Mouse (Mus musculus) left cerebral cortex, postnatal 14 days (tissue): ENCODE measurements at regions not wholly inside any gene's neighbourhood (a gene's known extent, or its start where the extent isn't known, plus 50 kb on each side); places are given as distances from the start of the nearest gene placed in this dataset.

Source experiments
- DNase-seq, 2 experiments: peaks; one replicate each; pipeline ENCODE4 v3.0.0; 2021 to 2022; ENCODE audit warnings: low spot score in 2 of 2, mixed read lengths in 1 of 2
- intact Hi-C: fragments of 180-260 bp; cut with DNase I; formaldehyde crosslinking; loops from one replicate; pipeline ENCODE4 v1.15.1; 2025

DNA sequence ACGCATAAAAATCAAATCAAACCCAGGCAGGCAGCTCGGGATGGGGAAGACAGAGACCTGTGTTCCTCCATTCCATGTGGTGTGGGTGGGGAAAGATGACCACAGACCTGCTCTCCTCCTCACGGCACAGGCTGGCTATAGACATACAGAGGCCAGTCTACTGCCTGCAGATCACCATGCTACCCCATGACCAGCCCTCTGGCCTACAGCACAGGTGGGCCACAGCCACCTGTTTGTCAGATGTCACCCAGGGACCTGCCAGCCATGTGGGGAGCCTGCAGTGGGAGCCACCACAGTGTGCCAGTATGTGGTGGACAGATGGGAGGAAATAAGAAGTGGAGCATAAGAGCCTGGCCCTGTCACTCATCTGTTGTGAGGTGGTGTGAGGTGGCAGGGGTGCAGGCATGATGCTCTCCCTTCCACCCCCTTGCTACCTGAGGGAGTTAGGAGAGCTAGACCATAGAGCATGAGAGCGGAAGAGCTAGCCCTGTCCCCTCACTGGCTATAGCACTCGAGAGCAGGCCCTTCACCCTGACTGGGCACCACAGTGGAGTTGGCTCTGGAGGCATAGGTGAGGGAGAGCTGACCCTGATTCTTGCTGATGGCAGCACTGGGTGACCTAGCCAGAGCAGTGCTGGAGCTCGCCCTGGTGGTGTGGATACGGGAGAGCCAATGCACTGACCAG lies 76.6 kb downstream of the Ramp3 start:
- DNase-seq: no peak
- intact Hi-C loops: no loop called here

DNA sequence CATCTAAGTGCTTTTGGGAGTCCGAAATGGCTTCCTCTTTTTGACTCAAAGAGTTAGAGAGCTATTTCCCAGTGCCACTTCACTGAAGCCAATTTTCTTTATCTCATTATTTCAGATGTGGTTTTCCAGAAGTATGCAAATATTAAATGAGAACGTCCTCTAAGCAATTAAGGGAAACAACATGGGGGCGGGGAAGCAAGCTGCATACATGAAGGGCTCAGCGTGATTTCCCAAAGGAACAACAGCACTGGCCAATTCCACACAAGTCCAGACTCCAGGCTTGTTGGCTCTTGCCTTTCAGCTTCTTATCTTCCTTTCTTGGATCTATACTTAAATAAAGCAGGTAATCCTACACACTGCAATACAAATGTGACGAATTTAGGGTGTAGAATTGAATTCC lies 73.2 kb downstream of the Ramp3 start:
- intact Hi-C loops: no loop called here
- no peak for DNase-seq
